Mouse (Mus musculus) heart, adult 2 months (tissue): Measurements from ENCODE around the gene Ppp6r1.

Source experiments
- CTCF ChIP-seq: fragments of 200-600 bp; IDR thresholded peaks from 2 replicates; pipeline ENCODE4 v1.8.1; 2022; ENCODE audit warnings: antibody characterized with exemption, mild to moderate bottlenecking, moderate library complexity
- EP300 ChIP-seq: fragments of 200-500 bp; IDR thresholded peaks from 2 replicates; pipeline ENCODE4 v1.6.1; 2011; ENCODE audit warnings: low read depth, low read length, control low read depth; ENCODE audit not compliant: insufficient read depth
- POLR2A ChIP-seq: fragments of 200-500 bp; IDR thresholded peaks from 2 replicates; pipeline ENCODE4 v1.6.1; 2011; ENCODE audit warnings: mild to moderate bottlenecking, low read depth, low read length, control low read depth; ENCODE audit not compliant: insufficient read depth

GRCm38 (mm10) chr7:4670655-4671255, 11.9 kb upstream of the Ppp6r1 start:
- TF ChIP-seq POLR2A (no peak), CTCF (no peak), EP300 (no peak)
